Mouse (Mus musculus) heart, postnatal 0 days (tissue): ENCODE results near the gene Mllt6. TPM values are rescaled to one million over a fixed set of nuclear protein-coding genes. Genes with fewer than 3 reads are reported as not detected.

ENCODE experiments used
- ATAC-seq: fragments of 200-750 bp; cut with Nextera tagmentation; 2 replicates; pipeline ENCODE4 v1.8.0; 2017; ENCODE audit warnings: low read depth, moderate number of reproducible peaks, moderate library complexity; ENCODE audit not compliant: insufficient read depth
- DNase-seq: peaks from one replicate; pipeline ENCODE4 v3.0.0-alpha.2; 2016; ENCODE audit warnings: low spot score
- H3K27ac ChIP-seq: fragments of 300-500 bp; sonication (generic); 2 replicates; pipeline ENCODE4 v1.5.1; 2014; ENCODE audit warnings: low read depth, mild to moderate bottlenecking
- H3K27me3 ChIP-seq: fragments of 300-500 bp; sonication (generic); 2 replicates; pipeline ENCODE4 v1.6.1; 2014; ENCODE audit warnings: low read length, mixed read lengths; ENCODE audit not compliant: control insufficient read depth, insufficient read depth
- H3K36me3 ChIP-seq: fragments of 300-500 bp; sonication (generic); replicated peaks from 2 replicates; pipeline ENCODE4 v1.6.1; 2014; ENCODE audit warnings: low read length, mixed read lengths; ENCODE audit not compliant: control insufficient read depth, insufficient read depth
- H3K4me1 ChIP-seq: fragments of 300-500 bp; sonication (generic); 2 replicates; pipeline ENCODE4 v1.6.1; 2014; ENCODE audit warnings: antibody characterized with exemption; ENCODE audit not compliant: control insufficient read depth, insufficient read depth
- H3K4me2 ChIP-seq: fragments of 300-500 bp; sonication (generic); 2 replicates; pipeline ENCODE4 v1.6.1; 2014; ENCODE audit warnings: low read depth, mild to moderate bottlenecking, low read length, moderate library complexity
- H3K4me3 ChIP-seq: fragments of 300-500 bp; sonication (generic); 2 replicates; pipeline ENCODE4 v1.5.1; 2014; ENCODE audit warnings: low read depth, low read length
- H3K9ac ChIP-seq: fragments of 300-500 bp; sonication (generic); replicated peaks from 2 replicates; pipeline ENCODE4 v1.6.1; 2014; ENCODE audit warnings: low read depth, low read length, mixed read lengths
- H3K9me3 ChIP-seq: fragments of 300-500 bp; sonication (generic); replicated peaks from 2 replicates; pipeline ENCODE4 v1.6.1; 2016; ENCODE audit warnings: low read length; ENCODE audit not compliant: control insufficient read depth
- CTCF ChIP-seq: IDR thresholded peaks from 2 replicates; pipeline ENCODE4 v1.5.1; 2016; ENCODE audit warnings: antibody characterized with exemption, control low read depth, low read depth
- EP300 ChIP-seq: IDR thresholded peaks from 2 replicates; pipeline ENCODE4 v1.6.1; 2016; ENCODE audit warnings: antibody characterized with exemption, low read depth
- WGBS: fragments of 180-500 bp; shearing (Covaris S2); extraction: QIAGEN DNeasy Blood & Tissue Kit; methylation state at CpG from one replicate; pipeline ENCODE4 v1.1.7; 2014; 5-methylcytosine and 5-hydroxymethylcytosine counted together
- polyA plus RNA-seq: library from polyadenylated mRNA; unstranded; fragments of >200 nt; fragmentation: Nextera tagmentation; extraction: Ambion mirVana; gene quantifications from 2 replicates; pipeline ENCODE4 v1.2.1, GENCODE M21; 2015
- total RNA-seq: library from RNA; depleted of rRNA; stranded (reverse); fragments of >200 nt; gene quantifications from 2 replicates; pipeline ENCODE4 v1.2.3, GENCODE M21; 2014; ENCODE audit warnings: low replicate concordance

Gene Mllt6
- total and polyA plus RNA-seq, 2 experiments from 2014 or later = 1.6 to 45.2 TPM

GRCm38 (mm10) chr11:97717369-97718280 is 54.4 kb downstream of the Mllt6 start:
- Histone ChIP-seq H3K9me3 (no peaks in the 10 kb centered on the region), H3K27ac (no peak overlapping the region), H3K27me3 (no peaks in the 10 kb centered on the region), H3K4me3 (no peak overlapping the region), H3K4me2 (no peak overlapping the region), H3K4me1 (peaks cover 4% of the 10 kb centered on the region; the same call in 1 of the 2 replicates), H3K36me3 (peaks cover 69% of the 10 kb centered on the region), H3K9ac (no peak overlapping the region)
- no peak for ATAC-seq
- DNase-seq = no peak
- WGBS = 80% methylated on average over 26 of the region's 26 CpGs
- TF ChIP-seq EP300 = no peak
- no peak for TF ChIP-seq CTCF

GRCm38 (mm10) chr11:97718281-97718860 is 55.2 kb downstream of the Mllt6 start:
- DNase-seq (no peak), ATAC-seq (no peak)
- Histone ChIP-seq H3K27ac (peak overlapping the region; percentile 6; the same call in 1 of the 2 replicates), H3K9ac (no peak overlapping the region), H3K9me3 (no peaks in the 10 kb centered on the region), H3K4me3 (no peak overlapping the region), H3K27me3 (no peaks in the 10 kb centered on the region), H3K36me3 (peaks cover 72% of the 10 kb centered on the region), H3K4me1 (peaks cover 4% of the 10 kb centered on the region; the same call in 1 of the 2 replicates), H3K4me2 (no peak overlapping the region)
- WGBS = 52% methylated on average over 15 of the region's 15 CpGs
- TF ChIP-seq CTCF (no peak), EP300 (no peak)

DNA sequence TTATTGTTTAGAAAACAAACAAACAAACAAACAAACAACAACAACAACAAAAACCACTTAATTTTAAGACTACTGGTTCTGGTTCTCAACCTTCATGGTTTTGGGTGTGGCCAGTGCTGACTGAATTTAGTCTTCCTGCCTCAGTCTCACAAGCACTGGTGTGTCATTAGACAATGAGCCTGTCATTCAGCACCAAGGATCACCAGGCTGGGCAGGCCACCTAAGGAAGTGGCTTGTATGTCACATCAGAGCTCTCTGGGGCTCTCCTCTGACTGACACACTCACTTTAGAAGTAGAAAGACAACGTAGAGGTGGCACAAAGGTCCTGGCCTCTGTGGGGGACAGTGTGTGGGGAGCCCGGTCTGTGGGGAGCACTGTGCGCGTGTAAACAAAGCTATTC is 55.8 kb downstream of the Mllt6 start:
- H3K4me1 ChIP-seq = peaks cover 4% of the 10 kb centered on the region; the same call in 1 of the 2 replicates
- ATAC-seq (no peak), DNase-seq (no peak)
- no peak overlapping the region for H3K9ac ChIP-seq
- peaks cover 72% of the 10 kb centered on the region for H3K36me3 ChIP-seq
- no peak overlapping the region for H3K4me3 ChIP-seq
- 77% methylated on average over 4 of the region's 4 CpGs for WGBS
- H3K27me3 ChIP-seq = no peaks in the 10 kb centered on the region
- H3K9me3 ChIP-seq = no peaks in the 10 kb centered on the region
- no peak overlapping the region for H3K4me2 ChIP-seq
- no peak for TF ChIP-seq CTCF
- no peak for TF ChIP-seq EP300
- peak overlapping the region; percentile 6; the same call in 1 of the 2 replicates for H3K27ac ChIP-seq

GRCm38 (mm10) chr11:97721338-97721737 is 58.1 kb downstream of the Mllt6 start:
- DNase-seq (no peak), ATAC-seq (no peak)
- no peak overlapping the region for H3K4me3 ChIP-seq
- H3K27me3 ChIP-seq = no peaks in the 10 kb centered on the region
- TF ChIP-seq CTCF = no peak
- no peak for TF ChIP-seq EP300
- H3K4me2 ChIP-seq = no peak overlapping the region
- no peak overlapping the region for H3K27ac ChIP-seq
- H3K36me3 ChIP-seq = peaks cover 92% of the 10 kb centered on the region
- no peak overlapping the region for H3K9ac ChIP-seq
- 96% methylated on average over 4 of the region's 4 CpGs for WGBS
- no peaks in the 10 kb centered on the region for H3K9me3 ChIP-seq
- no peaks in the 10 kb centered on the region for H3K4me1 ChIP-seq

DNA sequence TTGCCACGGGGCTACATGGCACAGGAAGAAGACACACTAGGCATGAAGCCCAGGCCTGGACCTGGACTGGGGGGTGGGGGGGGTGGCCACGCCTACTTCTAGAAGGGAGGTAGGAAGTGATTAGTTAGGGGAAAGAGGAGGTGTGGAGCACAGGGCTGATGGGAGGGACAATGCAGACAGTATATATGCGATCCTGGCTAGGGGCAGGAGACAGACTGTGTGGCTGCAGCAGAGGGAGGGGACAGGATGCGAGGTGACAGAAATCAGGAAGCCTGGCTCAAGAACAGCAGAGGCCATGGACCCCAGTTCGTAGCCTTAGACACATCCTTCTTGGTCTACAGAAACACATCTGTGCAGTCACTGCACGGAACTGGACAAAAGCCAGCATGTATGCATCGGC is 60.5 kb downstream of the Mllt6 start:
- H3K4me2 ChIP-seq = no peak overlapping the region
- no peak overlapping the region for H3K27ac ChIP-seq
- no peak overlapping the region for H3K4me3 ChIP-seq
- H3K4me1 ChIP-seq = no peaks in the 10 kb centered on the region
- no peaks in the 10 kb centered on the region for H3K27me3 ChIP-seq
- no peaks in the 10 kb centered on the region for H3K9me3 ChIP-seq
- TF ChIP-seq CTCF = no peak
- no peak for TF ChIP-seq EP300
- DNase-seq (no peak), ATAC-seq (peak; percentile 34; the same call in 1 of the 2 replicates)
- WGBS = 67% methylated on average over 7 of the region's 7 CpGs
- H3K9ac ChIP-seq = no peak overlapping the region
- peaks cover 86% of the 10 kb centered on the region for H3K36me3 ChIP-seq
